Mouse (Mus musculus) lung, adult 2 months (tissue): Measurements from ENCODE around the gene Dcst2.

Source experiments
- CTCF ChIP-seq: fragments of 200-500 bp; IDR thresholded peaks from 2 replicates; pipeline ENCODE4 v1.5.1; 2011; ENCODE audit warnings: mild to moderate bottlenecking, low read length, control low read depth; ENCODE audit not compliant: insufficient read depth
- POLR2A ChIP-seq: fragments of 200-500 bp; IDR thresholded peaks from 2 replicates; pipeline ENCODE4 v1.6.1; 2011; ENCODE audit warnings: low read depth, mild to moderate bottlenecking, control low read depth, low read length, borderline replicate concordance; ENCODE audit errors: extremely low read depth

DNA sequence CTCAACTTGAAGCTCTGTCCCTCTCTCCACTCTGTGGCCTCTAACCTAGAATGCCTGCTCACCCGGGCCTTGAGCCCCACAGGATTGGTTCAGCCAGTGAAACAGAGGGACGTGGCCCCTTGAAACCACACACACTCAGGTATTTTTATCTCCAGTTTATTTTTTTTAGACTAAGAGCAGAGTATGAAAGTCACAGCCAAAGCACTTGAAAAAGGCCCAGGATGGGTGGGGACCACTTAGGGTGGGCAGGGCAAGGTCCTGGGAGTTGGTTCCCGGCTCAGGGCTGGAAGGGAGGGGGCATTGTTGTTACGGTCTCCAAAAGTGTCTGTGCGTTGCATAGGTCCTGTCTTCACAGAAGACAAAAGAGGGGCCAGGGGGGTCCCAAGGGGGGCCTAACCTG is 47.4 kb upstream of the Dcst2 start:
- TF ChIP-seq CTCF (no peak), POLR2A (no peak)
